Mouse (Mus musculus) erythroblast, embryonic 14.5 days (primary cell): ENCODE data around the gene Ncln.

Experiments used
- GATA1 ChIP-seq: IDR thresholded peaks from 2 replicates; pipeline ENCODE4 v1.6.1; 2012; ENCODE audit warnings: low read length, inconsistent platforms, mixed read lengths
- TAL1 ChIP-seq: IDR thresholded peaks from 3 replicates; pipeline ENCODE4 v1.6.1; 2012; ENCODE audit warnings: low read length, inconsistent platforms, mixed read lengths

- TF ChIP-seq GATA1 (no peak), TAL1 (no peak)
Observed at GRCm38 (mm10) chr10:81498316-81499249, 2.4 kb upstream of the Ncln start.
